Mouse (Mus musculus): ENCODE data around the gene Pde10a.
A peak's percentile ranks its signal among the peaks of the same experiment; 100 is the strongest.

The Pde10a gene

DNA sequence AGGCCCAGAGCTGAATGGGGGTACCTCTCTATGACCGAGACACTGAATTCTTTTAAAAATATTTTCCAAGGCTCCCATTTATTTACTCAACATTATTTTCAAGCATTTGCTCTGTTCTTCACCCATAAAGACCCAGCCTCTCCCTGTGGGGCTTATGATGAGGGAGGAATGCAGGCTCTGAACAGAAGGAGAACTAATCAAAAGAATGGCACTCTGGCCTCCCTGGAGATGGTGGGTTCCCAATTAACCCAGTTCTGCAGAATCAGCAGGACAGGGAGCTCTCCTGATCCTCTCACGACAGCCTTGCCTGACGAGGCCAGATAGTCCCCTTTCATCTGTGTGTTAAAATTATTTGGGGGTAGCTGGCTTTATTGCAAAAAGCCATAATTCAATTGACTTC is 117.2 kb downstream of the Pde10a start:
- DNase-seq (ENCODE audit: low spot score in 2 of 2): no peak

DNA sequence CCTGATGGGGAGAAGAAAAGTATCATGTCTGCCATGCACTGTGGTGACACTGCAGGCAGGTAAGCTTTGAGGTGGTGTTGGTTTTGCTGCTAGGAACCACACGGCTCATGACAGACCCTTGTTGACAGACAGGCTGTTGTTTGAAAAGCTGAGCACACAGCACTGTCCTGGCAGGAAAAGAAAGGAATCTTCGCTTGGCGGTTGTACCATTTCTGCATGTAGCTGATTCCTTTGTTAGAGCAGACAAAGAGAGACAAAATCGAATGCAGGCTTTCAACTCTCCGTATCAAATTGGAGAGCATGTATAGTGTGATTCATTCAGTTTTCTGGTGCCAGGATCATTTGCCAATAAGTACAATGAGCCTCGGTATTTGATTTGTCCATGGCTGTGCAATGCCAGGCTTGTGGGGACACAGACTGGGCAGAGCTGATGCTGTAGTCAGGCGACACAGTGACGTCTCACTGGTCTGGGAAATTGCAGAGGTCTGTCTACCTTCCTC is 122.2 kb downstream of the Pde10a start:
- no peak for DNase-seq (ENCODE audit: low spot score in 2 of 2)

DNA sequence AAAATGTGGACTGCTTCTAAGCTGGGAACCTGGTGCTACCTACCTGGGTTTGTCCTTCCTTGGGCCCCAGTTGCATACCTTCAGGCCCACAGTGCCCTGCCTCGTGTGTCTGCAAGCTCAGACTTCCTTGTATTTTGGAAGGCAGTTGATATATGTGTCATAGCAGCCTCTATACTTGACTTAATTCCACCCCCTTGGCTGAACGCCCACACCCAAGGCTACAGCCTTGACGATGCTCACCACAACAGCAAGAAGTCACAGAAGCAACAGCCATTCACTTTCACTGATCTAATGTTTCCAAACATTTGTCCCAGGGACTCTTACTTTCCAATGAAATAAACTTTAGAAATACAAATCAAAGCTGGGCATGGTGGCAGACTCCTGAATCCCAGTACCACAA is 123.1 kb downstream of the Pde10a start:
- no peak for DNase-seq (ENCODE audit: low spot score in 2 of 2)

DNA sequence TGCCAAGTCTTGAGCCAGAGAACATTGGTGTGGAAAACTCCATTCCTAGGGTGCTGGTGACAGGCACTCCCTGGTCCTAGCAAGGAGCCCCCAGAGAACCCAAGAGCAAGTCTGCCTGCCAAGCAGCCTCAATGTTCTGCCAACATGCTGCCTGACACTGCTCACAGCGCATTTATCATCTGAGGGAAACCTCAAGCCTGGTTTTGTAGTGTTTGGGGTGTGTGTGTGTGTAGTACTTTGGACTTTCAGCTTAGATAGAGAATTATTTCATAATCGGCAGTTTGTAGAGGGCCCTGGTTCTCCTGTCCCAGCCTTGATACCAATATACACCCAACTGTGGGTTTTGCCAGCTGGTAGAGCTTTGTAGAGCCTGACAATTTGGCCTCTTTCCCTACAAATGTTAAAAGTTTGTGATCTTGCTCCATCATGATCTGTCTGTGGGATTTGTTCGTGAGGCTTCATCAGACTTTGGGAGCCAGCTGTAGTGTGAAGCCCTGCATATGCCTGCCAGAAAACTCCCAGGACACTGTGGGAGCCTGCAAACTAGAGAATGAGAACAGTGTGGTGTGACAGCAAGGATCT is 127.6 kb downstream of the Pde10a start:
- DNase-seq (ENCODE audit: low spot score in 2 of 2): no peak

DNA sequence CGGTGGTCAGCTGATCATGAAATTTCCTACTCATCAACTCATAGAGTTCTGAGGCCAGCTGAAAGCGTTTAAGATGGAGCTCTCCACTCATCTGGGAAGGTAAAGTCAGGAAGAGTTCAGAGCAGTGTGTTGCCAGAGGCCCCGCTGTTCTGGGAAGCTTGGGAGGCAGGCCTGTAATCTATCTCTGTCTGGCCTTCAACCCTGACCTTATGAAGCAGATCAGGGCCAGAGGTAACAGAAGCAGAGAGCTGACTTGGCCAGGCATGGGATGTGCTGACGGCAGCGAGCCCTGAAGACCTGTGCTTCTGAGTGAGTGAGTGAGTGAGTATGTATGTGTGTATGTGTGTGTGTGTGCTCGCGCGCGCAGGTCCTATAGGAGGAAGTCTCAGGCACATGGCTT is 132.5 kb downstream of the Pde10a start:
- DNase-seq (ENCODE audit: low spot score in 2 of 2): no peak

DNA sequence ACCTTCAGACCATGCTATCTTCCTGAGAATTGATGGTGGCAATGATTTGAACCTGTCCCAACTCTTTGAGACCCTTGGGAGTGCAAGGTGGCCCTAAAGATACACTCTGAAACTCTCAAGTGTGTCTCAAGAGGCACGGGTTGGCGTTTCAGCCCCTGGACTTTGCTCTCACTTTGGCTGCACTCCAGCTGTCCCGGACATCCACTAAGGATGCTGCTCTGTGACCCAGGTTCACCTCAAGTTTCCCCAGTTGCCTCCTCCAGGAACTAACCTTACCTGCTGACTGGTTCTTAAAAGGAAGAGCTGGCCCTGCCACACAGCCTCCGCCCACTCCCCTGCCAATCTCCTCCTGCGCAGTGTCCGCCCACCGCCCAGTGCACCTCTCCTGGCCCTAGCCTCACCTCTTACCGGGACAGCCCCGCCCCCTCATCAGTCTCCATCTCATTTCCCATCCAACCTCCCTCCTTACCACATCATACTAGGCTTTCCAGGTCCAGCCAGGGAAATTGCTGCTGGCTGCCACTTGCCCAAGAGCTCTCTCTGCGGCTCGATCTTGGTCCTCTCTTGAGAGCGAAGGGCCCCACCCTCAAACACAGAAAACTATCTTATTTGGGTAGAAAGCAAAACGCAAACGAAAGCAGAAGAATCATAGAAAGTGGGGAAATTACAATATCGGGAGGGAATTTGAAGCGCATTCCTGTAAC is 133.7 kb downstream of the Pde10a start:
- DNase-seq (ENCODE audit: low spot score in 2 of 2): no peak

DNA sequence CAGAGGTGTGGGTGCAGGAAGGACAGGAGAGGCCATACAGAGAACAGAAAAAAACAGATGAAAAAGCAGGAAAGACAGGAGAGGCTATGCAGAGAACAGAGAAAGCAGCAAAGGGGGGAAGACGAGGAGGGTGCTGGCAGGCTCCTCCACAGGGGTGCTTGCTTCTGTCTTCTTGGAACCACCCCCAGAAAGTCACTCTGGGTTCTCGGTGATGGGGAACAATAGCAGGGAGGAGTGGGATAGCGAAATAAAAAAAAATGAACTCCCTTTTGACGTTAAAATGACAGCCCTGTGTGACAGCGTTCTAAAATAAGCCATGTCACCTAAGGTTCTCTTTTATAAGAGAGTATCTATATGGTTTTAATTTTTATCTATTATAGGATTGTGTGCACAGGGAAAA is 141.7 kb downstream of the Pde10a start:
- DNase-seq (ENCODE audit: low spot score in 2 of 2): no peak

DNA sequence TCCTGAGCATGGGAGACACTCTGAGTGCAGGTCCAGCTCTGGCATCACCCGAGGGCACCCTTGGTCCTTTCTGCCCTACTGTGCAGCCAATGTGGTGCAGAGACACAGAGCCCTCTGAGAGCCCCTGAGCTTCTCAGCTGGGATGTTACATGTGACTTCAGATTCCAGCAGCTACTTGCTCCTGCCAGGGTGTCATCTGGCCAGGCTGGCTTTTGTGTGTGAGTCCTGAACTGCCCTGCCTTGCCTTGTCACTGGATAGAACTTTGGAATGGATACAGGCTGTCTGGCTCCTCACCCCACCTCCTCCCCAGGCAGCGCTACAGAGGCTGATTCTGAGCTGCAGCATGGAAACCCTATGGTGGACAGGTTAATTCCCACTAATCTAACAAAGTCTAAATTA is 149.5 kb downstream of the Pde10a start:
- DNase-seq (ENCODE audit: low spot score in 2 of 2): no peak

DNA sequence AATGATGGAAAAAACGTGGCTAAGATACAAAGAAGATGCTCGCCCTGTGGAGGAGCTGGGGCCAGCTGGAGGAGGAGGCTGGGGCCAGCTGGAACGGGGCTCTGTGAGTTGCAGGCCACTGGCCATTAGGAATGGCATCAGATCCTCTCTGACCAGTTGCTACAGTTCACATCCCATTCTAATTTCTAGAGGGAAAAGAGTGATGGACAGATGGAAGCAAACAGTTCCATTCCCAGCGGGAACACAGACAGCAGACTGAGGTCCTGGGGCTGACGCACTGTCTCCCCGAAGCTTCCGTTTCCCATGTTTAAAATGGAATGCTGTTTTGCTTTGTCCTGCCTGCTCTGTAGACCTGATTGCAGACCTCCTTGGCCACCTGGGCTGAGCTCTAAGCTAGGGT is 161.2 kb downstream of the Pde10a start:
- DNase-seq (ENCODE audit: low spot score in 2 of 2): no peak

DNA sequence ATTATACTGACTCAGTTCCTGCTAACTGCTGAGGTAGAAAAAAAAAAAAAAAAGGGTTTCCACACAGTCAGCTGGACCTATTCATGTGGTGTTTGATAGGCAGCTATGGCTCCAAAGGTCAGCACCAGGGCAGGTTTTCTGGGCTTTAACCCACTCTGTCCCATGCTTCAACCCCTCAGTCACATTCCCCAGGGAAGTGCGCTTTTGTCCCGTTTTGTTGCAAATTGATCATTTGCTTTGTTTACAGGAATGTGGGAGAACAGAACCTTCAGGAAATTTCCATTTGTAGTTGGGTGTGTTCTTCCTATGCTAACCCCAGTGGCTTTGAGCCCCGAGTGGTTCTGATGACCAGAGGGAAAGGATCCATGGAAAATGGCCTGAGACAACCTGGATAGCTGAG is 162.9 kb downstream of the Pde10a start:
- DNase-seq (ENCODE audit: low spot score in 2 of 2): no peak

DNA sequence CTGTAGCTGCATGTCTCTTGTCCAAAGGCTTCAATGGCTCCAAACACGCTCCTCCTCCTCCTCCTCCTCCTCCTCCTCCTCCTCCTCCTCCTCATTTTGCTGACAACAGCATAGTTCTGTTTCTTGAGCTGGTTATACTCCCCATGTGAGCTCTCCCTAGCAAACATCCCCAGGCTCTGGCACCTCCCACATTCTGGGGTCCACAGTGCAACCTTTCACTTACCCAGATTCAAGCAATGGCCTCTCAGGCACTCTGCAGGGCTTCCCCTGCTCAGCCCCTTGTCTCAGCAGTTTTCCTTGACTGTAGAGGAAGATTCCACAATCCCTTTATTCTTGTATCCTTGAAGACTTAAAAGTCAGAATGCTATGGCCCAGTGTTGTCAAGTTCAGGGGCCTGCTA is 173.1 kb downstream of the Pde10a start:
- no peak for DNase-seq (ENCODE audit: low spot score in 2 of 2)

DNA sequence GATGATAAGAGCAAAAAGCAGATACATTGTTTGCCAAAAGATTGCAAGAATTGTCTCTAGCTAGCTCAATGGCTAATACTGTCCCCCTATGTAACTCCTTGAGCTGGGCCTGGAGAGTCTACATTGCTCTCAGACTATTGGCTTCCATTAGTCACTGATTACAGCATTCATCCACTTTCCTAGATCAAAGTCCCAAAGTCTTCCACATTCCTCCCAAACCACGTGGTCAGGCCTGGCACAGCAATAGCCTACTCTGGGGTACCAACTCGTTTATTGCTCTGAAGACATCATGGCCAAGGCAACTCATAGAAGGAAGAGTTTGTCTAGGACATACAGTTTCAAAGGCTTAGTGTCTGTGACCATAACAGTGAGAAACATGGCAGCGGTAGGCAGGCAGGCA is 173.6 kb downstream of the Pde10a start:
- no peak for DNase-seq (ENCODE audit: low spot score in 2 of 2)

DNA sequence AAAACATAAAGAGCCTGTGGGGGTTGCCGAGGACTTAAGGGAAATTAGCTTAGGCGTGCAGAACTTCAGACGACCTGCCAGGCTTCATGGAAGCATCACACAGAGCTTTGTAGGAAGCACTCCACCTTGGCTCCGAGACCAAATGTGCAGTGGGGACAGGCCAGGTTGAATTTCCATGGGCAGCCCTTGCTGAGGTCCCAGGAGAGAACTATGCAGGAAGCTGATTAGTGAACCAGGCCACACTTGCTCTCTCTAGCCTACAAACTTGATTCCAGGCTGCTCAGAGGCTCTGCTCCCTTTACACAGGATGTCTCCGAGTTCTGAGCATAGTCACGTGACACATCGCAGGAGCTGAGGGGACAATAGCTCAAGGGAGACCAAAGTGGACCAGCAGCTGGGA is 175.9 kb downstream of the Pde10a start:
- DNase-seq (ENCODE audit: low spot score in 2 of 2): no peak

DNA sequence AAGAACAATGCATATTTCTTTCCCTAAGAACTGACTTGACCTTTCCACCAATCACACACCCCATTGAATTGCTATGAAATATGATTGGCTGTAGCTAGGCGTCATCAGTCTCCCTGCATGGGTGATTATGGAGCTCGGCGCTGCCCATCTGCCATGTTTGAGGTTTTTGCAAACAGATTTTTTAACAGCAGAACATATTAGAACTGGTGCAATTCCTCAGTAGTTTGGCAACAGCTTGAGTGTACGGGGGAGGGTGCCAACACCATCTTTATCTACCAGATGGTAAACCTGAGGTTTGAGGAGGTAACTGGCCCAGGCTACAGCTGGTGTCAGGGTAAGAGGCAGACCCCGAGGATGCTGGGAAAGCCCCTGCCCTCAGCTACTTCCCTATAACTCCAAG is 177.3 kb downstream of the Pde10a start:
- DNase-seq (ENCODE audit: low spot score in 2 of 2): no peak

DNA sequence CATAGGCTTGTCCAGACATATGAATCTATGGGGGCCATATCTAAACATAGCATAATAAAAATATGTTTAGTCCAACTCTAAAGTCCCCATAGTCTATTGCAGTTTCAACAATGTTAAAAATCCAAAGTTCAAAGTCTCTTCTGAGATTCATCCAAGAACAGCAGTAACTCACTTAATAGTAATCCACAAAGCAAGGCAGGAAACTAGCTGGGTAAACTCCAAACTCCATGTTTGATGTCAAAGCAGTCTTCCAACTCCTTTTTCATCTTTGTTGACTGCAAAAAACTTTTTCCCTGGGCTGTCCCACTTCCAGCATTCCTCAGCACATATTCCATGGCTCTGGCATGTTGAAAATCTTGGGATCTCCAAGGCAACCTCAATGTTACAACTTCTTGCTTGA is 182.8 kb downstream of the Pde10a start:
- DNase-seq (ENCODE audit: low spot score in 2 of 2): no peak

DNA sequence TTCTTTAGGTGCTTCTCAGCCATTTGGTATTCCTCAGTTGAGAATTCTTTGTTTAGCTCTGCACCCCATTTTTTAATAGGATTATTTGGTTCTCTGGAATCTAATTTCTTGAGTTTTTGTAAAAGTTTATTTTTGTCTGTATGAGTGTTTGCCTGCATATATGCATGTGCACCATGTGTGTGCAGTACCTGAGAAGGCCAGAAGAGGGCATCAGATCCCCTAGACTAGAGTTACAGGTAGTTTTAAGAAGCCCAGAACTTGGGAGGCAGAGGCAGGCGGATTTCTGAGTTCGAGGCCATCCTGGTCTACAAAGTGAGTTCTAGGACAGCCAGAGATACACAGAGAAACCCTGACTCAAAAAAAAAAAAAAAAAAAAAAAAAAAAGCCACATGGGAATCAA is 187.6 kb downstream of the Pde10a start:
- peak in 1 of 2 experiments; percentile 45 for DNase-seq (ENCODE audit: low spot score in 2 of 2)

DNA sequence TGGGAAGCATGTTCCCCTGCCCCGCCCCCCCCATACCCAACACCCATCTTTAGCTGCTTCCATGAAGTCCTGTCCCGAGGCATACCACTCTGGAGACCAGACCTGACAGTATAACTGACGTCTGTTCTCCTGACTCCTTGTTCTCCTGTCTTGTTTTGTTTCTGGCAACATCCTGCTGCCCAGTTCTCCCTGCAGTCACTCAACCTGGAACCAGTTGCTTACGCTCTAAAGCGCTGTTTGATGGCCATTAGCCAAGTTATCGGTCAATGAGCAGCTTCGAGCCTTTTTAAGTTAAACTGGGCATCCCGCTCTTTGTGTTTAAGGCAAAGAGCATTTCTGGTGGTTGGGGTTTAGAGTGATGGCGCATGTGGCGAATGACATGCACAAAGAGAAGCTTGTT is 195.8 kb downstream of the Pde10a start:
- DNase-seq (ENCODE audit: low spot score in 2 of 2): no peak

DNA sequence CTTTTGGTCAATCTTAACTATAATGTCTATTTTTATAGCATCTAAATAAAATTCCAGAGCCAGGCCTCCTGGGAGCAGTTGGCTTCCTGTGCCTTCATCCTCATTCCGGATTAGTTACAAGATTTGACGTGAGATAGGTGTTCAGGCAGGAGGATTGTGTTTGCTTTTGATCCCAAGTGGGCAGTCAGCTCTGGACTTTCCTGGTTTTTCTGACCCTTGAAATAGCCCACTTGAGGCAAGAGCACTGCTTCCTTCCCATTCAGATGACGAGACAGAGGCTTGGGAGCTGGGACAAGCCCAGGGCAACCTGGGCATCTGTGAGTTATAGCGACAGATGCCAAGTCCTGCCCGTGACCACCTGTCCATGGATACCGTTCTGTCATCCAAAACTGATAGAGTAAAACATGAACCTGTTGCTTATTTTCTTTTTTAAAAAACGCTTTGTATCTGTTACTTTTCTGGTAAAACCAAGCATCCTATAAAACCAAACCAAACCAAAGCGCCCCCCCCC is 199.3 kb downstream of the Pde10a start:
- peak in 1 of 2 experiments; percentile 33 for DNase-seq (ENCODE audit: low spot score in 2 of 2)

DNA sequence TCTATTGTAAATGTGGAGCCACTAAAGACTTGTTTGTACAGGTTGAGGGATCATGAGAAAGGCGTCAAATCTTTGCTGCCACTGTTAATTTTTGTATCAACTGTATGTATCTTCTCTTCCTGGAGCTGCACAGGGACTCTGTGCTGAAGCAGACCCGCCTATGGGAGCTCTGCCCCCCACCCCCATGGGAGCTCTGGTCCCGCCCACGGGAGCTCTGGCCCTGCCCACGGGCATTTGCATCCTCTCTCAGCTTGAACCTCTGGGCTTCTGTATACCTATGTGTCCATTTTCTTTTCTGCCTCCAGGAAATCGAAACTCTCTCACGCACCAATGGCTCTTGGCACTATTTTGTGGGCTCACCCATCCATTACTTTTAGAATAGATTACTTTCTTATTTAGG is 203.5 kb downstream of the Pde10a start:
- DNase-seq (ENCODE audit: low spot score in 2 of 2): no peak

DNA sequence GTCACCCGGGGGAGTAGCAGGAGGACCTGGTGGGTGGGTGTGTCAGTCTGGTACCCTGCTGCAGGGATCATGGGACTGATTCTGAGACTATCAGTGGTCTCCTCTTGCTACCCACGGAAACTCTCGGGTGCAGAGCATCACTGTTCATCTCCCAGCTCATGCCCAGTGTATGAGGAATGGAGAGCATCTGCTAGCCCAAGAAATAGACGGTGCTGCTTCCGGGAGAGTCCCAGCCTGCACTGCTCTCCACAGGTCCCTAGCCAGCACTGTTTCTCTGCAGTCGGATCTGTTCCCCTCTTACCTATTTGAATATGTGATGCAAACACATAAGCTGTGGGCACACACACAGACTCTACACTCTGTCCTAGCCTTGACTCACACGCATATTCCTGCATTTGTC is 204.6 kb downstream of the Pde10a start:
- DNase-seq (ENCODE audit: low spot score in 2 of 2): no peak

DNA sequence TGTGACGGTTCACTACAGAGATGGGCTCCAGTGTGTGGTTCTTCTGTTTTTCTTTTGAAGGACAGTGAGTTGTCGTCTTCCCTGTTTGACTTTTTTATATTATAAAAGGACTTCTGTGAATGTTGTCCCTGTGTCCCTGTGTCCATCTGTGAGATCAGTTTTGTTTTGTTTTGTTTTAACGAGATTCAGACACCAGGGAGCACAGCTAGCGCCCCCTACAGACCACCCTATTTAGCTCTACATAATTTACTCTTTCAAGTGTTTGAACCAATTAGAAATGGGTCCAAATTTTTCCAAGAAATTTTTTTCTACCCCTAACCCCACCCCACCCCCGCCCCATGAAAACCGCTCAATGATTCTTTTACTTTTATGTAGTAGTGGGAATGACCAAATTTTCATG is 205.9 kb downstream of the Pde10a start:
- DNase-seq (ENCODE audit: low spot score in 2 of 2): no peak

DNA sequence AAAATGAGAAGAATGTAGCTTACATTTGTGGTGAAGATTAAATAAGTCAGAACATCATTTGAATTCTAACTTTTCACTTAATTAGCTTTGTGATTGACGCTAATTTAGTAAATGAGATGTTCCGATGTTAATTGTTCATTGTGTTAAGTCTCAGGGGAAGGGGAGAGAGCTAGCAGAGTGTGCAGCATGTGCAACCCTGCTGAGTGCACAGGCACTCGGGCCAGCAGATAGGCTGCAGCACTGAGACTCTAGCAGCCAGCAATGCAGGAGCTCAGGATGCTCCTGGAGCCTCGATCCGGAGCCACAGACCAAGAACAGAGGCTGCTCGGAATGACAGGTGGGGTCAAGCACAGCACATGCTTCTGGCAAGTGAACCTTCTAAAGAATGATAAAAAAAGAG is 211.1 kb downstream of the Pde10a start:
- no peak for DNase-seq (ENCODE audit: low spot score in 2 of 2)

DNA sequence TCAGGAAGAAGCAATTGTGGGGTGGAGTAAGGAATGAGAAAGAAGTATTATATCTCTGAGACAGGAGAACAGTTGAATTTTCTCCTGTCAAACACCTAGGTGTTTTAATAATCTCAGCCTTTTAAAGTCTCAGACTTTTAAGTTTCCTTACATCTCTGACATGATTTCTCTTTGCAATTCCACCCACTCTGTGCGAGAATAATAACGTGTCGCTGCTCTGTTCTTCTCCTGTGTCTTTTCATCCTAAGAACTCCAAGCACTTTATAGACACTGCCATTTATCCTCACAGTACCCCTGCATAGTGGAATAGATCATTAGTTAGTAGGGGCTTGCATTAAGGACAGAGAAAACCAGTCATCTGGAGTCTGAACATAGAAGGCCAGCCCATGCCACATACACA is 217.6 kb downstream of the Pde10a start:
- no peak for DNase-seq (ENCODE audit: low spot score in 2 of 2)

DNA sequence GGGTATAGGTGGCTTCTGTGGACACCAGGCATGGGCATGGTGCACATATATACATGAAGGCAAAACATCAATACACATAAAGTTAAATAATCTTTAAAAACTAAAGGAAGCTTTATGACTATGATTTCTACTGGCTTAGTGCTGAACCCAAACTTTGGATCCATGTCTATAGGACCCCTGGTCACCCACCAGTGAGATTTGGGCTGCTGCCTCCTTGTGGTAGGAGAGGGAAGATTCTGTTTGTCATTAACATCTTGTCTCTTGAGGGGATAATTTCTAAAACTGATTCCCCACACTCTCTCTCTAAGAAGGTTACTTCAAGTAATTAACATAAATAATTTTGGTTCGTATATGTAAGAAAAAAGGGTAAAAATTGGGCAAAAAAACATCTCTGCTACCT is 220.2 kb downstream of the Pde10a start:
- DNase-seq (ENCODE audit: low spot score in 2 of 2): no peak
